Mouse (Mus musculus) embryonic fibroblast, embryonic 13.5 days (primary cell): ENCODE data around the gene Ccdc148. TPM values are rescaled to one million over a fixed set of nuclear protein-coding genes. Genes with fewer than 3 reads are reported as not detected.

Experiments
- H3K27ac ChIP-seq: 2 replicates; pipeline ENCODE4 v1.5.1; 2012; ENCODE audit warnings: low read length, control low read depth, inconsistent platforms; ENCODE audit not compliant: insufficient read depth
- H3K4me1 ChIP-seq: 2 replicates; pipeline ENCODE4 v1.6.1; 2011; ENCODE audit warnings: low read length; ENCODE audit not compliant: control insufficient read depth, insufficient read depth
- H3K4me3 ChIP-seq: 2 replicates; pipeline ENCODE4 v1.5.1; 2011; ENCODE audit warnings: mild to moderate bottlenecking, control low read depth, low read length; ENCODE audit not compliant: insufficient read depth
- CTCF ChIP-seq: IDR thresholded peaks from 2 replicates; pipeline ENCODE4 v1.5.1; 2011; ENCODE audit warnings: mild to moderate bottlenecking, control low read depth, low read length, moderate library complexity, borderline replicate concordance; ENCODE audit not compliant: insufficient read depth
- POLR2A ChIP-seq: IDR thresholded peaks from 2 replicates; pipeline ENCODE4 v1.6.1; 2011; ENCODE audit warnings: low read depth, mild to moderate bottlenecking, control low read depth, low read length, moderate library complexity
- polyA plus RNA-seq: library from polyadenylated mRNA; stranded (reverse); fragments of >200 nt; gene quantifications from 2 replicates; pipeline ENCODE4 v1.2.4, GENCODE M21; 2011; ENCODE audit warnings: low read depth; ENCODE audit not compliant: missing spikeins, insufficient read length

Gene Ccdc148
- polyA plus RNA-seq, result 0.12 TPM in 1 of 2 replicates, not detected in the other

DNA sequence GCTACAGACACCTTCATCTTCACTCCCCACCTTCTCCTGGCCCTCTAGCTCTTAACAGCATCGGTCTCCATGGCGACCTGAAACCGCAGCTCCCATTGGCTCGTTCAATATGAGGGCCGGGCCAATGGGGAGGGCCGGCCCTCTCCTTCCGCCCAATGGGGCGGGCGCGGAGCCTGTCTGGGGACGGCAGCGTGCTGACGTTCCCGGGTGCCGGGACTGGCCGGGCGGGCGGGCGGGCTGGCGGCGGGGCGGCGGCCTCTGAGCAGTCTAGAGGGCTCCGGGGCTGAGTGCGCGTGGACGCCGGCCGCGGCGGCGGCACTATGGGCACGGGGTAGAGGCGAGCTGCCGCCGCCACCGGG is at the start of gene Ccdc148, which contains the start of gene Pkp4:
TSS of gene Ccdc148 (minus strand) at position 79 of the 359 bp plus-strand sequence.
TSS of gene Pkp4 (plus strand) at position 246 of the 359 bp plus-strand sequence.
- peak within 1 kb of the TSS; percentile 83 for H3K4me3 ChIP-seq
- peaks cover 2% of the 10 kb centered on the region; the same call in 1 of the 2 replicates for H3K4me1 ChIP-seq
- no peak within 1 kb of the TSS; the same call in 1 of the 2 replicates for H3K27ac ChIP-seq
- TF ChIP-seq CTCF (no peak), POLR2A (peak; percentile 61)

DNA sequence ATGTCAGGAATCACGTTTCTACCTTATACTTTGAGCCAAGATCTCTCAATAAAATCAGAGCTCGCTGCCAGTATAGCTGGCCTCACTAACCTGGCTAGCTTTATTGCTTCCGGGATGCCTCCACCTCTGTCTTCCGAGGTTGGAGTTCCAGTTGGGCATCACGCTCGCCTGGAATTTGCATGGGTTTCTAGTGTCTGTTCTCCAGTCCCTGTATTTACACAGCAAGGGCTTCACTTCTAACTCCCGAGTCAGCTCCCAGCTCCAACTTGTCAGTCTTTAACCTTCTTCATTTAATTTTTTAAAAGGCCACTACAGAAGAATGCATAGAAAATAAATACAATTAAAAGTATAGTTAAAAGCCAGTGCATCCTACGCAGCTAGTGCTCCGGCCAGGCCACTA is 47.8 kb upstream of the Ccdc148 start:
- Histone ChIP-seq H3K4me1 (peaks cover 10% of the 10 kb centered on the region), H3K27ac (no peak overlapping the region), H3K4me3 (no peak overlapping the region)
- no peak for TF ChIP-seq POLR2A
- no peak for TF ChIP-seq CTCF

DNA sequence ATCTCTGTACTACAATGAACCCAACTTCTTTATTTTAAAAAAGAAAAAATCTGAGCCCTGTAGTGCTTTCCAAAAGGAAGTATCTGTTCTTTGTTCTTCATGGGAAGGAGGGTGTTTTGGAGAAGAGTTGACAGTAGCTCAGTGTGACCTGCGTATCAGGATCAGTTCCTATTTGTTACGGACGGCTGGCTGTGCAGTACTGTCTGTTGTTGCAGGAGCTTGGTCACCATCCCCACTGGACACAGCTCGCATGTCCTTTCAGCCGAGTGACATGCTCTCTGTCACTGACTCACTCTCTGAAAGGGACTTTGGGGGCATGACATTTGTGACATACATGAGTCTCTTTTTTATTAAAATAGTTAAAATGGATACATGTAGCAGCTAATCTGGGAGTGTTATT is 47.2 kb upstream of the Ccdc148 start:
- TF ChIP-seq POLR2A (no peak), CTCF (no peak)
- H3K4me3 ChIP-seq, result no peak overlapping the region
- no peak overlapping the region for H3K27ac ChIP-seq
- H3K4me1 ChIP-seq, result peaks cover 15% of the 10 kb centered on the region

DNA sequence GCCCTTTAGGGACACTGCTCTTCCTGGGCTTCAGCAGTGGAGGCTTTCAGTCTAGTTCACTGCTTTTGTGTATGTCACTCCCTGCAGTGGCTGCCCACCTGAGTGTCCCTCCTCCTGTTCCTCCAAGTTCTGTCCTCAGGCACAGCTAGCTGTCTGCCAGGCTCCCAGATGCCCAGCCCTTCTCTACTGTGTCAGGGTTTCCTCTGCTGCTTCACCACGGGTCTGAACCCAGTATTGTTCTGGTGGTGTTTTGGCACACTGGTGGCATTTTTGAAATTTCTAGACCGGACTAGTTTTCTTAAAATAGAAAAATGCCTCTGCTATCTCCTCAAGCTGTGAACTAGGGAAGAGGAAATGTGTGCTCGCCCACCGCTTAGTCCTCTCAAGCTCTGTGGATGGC is 46.8 kb upstream of the Ccdc148 start:
- H3K27ac ChIP-seq, result no peak overlapping the region
- TF ChIP-seq CTCF, result no peak
- no peak for TF ChIP-seq POLR2A
- no peak overlapping the region for H3K4me3 ChIP-seq
- H3K4me1 ChIP-seq, result peaks cover 15% of the 10 kb centered on the region

GRCm38 (mm10) chr2:59206190-59206589 is 45.7 kb upstream of the Ccdc148 start:
- H3K27ac ChIP-seq, result no peak overlapping the region
- H3K4me1 ChIP-seq, result peaks cover 15% of the 10 kb centered on the region
- TF ChIP-seq POLR2A, result no peak
- H3K4me3 ChIP-seq, result no peak overlapping the region

GRCm38 (mm10) chr2:59205092-59205491 is 44.6 kb upstream of the Ccdc148 start:
- Histone ChIP-seq H3K27ac (no peak overlapping the region), H3K4me1 (peaks cover 15% of the 10 kb centered on the region), H3K4me3 (no peak overlapping the region)
- TF ChIP-seq POLR2A (no peak), CTCF (no peak)

- no peak for TF ChIP-seq CTCF
- TF ChIP-seq POLR2A, result no peak
- Histone ChIP-seq H3K4me3 (no peak overlapping the region), H3K27ac (no peak overlapping the region), H3K4me1 (peaks cover 17% of the 10 kb centered on the region)
Measured at GRCm38 (mm10) chr2:59203627-59204425, 43.3 kb upstream of the Ccdc148 start.

GRCm38 (mm10) chr2:59202930-59203329 is 42.4 kb upstream of the Ccdc148 start:
- no peak overlapping the region for H3K27ac ChIP-seq
- H3K4me1 ChIP-seq, result peaks cover 23% of the 10 kb centered on the region
- TF ChIP-seq POLR2A (no peak), CTCF (no peak)
- H3K4me3 ChIP-seq, result no peak overlapping the region

- Histone ChIP-seq H3K27ac (no peak overlapping the region), H3K4me3 (no peak overlapping the region), H3K4me1 (peaks cover 19% of the 10 kb centered on the region)
- no peak for TF ChIP-seq POLR2A
Measured at GRCm38 (mm10) chr2:59200511-59200910, 40.0 kb upstream of the Ccdc148 start.

DNA sequence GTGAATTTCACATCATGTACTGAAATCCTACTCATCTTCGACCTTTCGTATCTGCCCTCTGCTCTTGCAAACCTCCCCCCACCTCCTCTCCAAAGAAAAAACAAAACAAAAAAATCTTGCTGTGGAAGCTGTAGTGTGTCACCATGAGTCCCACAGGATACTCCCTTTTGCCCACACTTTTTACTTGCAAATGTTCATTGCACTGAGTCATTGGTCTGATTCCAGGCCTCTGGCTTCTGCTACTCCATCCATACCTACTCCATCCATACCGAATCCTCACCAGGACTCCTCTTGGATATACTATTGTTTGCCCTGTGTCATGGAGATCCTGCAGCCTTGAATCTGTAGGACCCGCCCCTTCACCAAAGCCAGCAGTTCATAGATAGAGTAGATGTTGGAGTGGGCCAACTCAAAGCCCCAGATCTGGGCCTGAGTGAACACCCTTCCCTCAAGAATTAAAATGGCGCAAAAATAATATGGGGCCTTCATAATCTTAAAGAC is 39.0 kb upstream of the Ccdc148 start:
- TF ChIP-seq CTCF (no peak), POLR2A (no peak)
- Histone ChIP-seq H3K27ac (no peak overlapping the region), H3K4me3 (no peak overlapping the region), H3K4me1 (peaks cover 15% of the 10 kb centered on the region)
